Mouse (Mus musculus): ENCODE measurements around the gene Bdkrb2. TPM values are rescaled to one million over a fixed set of nuclear protein-coding genes. Genes with fewer than 3 reads are reported as not detected.

Gene Bdkrb2
- 0.52 TPM in 1 of 2 replicates, not detected in the other for polyA plus RNA-seq (2011; ENCODE audit: insufficient read depth, insufficient read length, low replicate concordance, missing spikeins)

- WGBS, result 12% methylated on average over 25 of the region's 25 CpGs
- Histone ChIP-seq H3K4me3 (replicated peaks; ENCODE audit: control insufficient read depth, low read depth, low read length) (no peak within 1 kb of the TSS), H3K27ac (ENCODE audit: control insufficient read depth, insufficient read depth, low read depth, low read length, poor library complexity) (no peak within 1 kb of the TSS), H3K4me1 (ENCODE audit: control insufficient read depth, insufficient read depth, low read length) (no peaks in the 10 kb centered on the region)
- TF ChIP-seq CTCF (IDR thresholded peaks at IDR 0.05; ENCODE audit: control insufficient read depth, insufficient read depth, low read length) (no peak), POLR2A (IDR thresholded peaks at IDR 0.05; ENCODE audit: borderline replicate concordance, control insufficient read depth, low read depth, low read length) (no peak)
These were observed at the start of gene Bdkrb2 for GRCm38 (mm10) chr12:105562936-105563680. Gene Bdkrb2, plus strand, starts transcription at chr12:105563226.

- H3K27ac ChIP-seq (ENCODE audit: control insufficient read depth, insufficient read depth, low read depth, low read length, poor library complexity), result no peak overlapping the region
- 77% methylated on average over 10 of the region's 10 CpGs for WGBS
- TF ChIP-seq POLR2A (IDR thresholded peaks at IDR 0.05; ENCODE audit: borderline replicate concordance, control insufficient read depth, low read depth, low read length) (no peak), CTCF (IDR thresholded peaks at IDR 0.05; ENCODE audit: control insufficient read depth, insufficient read depth, low read length) (no peak)
- no peaks in the 10 kb centered on the region; the same call in 1 of the 2 replicates for H3K4me1 ChIP-seq (ENCODE audit: control insufficient read depth, insufficient read depth, low read length)
- H3K4me3 ChIP-seq (replicated peaks; ENCODE audit: control insufficient read depth, low read depth, low read length), result no peak overlapping the region
These were observed 48.9 kb upstream of the Bdkrb2 start for GRCm38 (mm10) chr12:105514111-105514510.

GRCm38 (mm10) chr12:105517026-105517675, 45.9 kb upstream of the Bdkrb2 start:
- H3K27ac ChIP-seq (ENCODE audit: control insufficient read depth, insufficient read depth, low read depth, low read length, poor library complexity), result no peak overlapping the region
- no peak overlapping the region for H3K4me3 ChIP-seq (replicated peaks; ENCODE audit: control insufficient read depth, low read depth, low read length)
- no peaks in the 10 kb centered on the region; the same call in 1 of the 2 replicates for H3K4me1 ChIP-seq (ENCODE audit: control insufficient read depth, insufficient read depth, low read length)
- TF ChIP-seq POLR2A (IDR thresholded peaks at IDR 0.05; ENCODE audit: borderline replicate concordance, control insufficient read depth, low read depth, low read length) (no peak), CTCF (IDR thresholded peaks at IDR 0.05; ENCODE audit: control insufficient read depth, insufficient read depth, low read length) (no peak)
- WGBS, result 83% methylated on average over 21 of the region's 21 CpGs

- H3K4me3 ChIP-seq (replicated peaks; ENCODE audit: control insufficient read depth, low read depth, low read length), result no peak overlapping the region
- H3K27ac ChIP-seq (ENCODE audit: control insufficient read depth, insufficient read depth, low read depth, low read length, poor library complexity), result no peak overlapping the region
- TF ChIP-seq POLR2A (IDR thresholded peaks at IDR 0.05; ENCODE audit: borderline replicate concordance, control insufficient read depth, low read depth, low read length) (no peak), CTCF (IDR thresholded peaks at IDR 0.05; ENCODE audit: control insufficient read depth, insufficient read depth, low read length) (no peak)
- 47% methylated on average over 2 of the region's 2 CpGs for WGBS
- H3K4me1 ChIP-seq (ENCODE audit: control insufficient read depth, insufficient read depth, low read length), result no peaks in the 10 kb centered on the region
These were observed 43.2 kb upstream of the Bdkrb2 start for GRCm38 (mm10) chr12:105519851-105520250.

GRCm38 (mm10) chr12:105521170-105521762, 41.8 kb upstream of the Bdkrb2 start:
- Histone ChIP-seq H3K27ac (ENCODE audit: control insufficient read depth, insufficient read depth, low read depth, low read length, poor library complexity) (no peak overlapping the region), H3K4me1 (ENCODE audit: control insufficient read depth, insufficient read depth, low read length) (no peaks in the 10 kb centered on the region), H3K4me3 (replicated peaks; ENCODE audit: control insufficient read depth, low read depth, low read length) (no peak overlapping the region)
- no peak for TF ChIP-seq CTCF (IDR thresholded peaks at IDR 0.05; ENCODE audit: control insufficient read depth, insufficient read depth, low read length)
- no peak for TF ChIP-seq POLR2A (IDR thresholded peaks at IDR 0.05; ENCODE audit: borderline replicate concordance, control insufficient read depth, low read depth, low read length)
- 82% methylated on average over 15 of the region's 15 CpGs for WGBS

- TF ChIP-seq POLR2A (IDR thresholded peaks at IDR 0.05; ENCODE audit: borderline replicate concordance, control insufficient read depth, low read depth, low read length) (no peak), CTCF (IDR thresholded peaks at IDR 0.05; ENCODE audit: control insufficient read depth, insufficient read depth, low read length) (no peak)
- 41% methylated on average over 2 of the region's 2 CpGs for WGBS
- H3K4me1 ChIP-seq (ENCODE audit: control insufficient read depth, insufficient read depth, low read length), result no peaks in the 10 kb centered on the region
- no peak overlapping the region for H3K27ac ChIP-seq (ENCODE audit: control insufficient read depth, insufficient read depth, low read depth, low read length, poor library complexity)
- H3K4me3 ChIP-seq (replicated peaks; ENCODE audit: control insufficient read depth, low read depth, low read length), result no peak overlapping the region
These were observed 39.3 kb upstream of the Bdkrb2 start for GRCm38 (mm10) chr12:105523737-105524136.

- Histone ChIP-seq H3K4me3 (replicated peaks; ENCODE audit: control insufficient read depth, low read depth, low read length) (no peak overlapping the region), H3K27ac (ENCODE audit: control insufficient read depth, insufficient read depth, low read depth, low read length, poor library complexity) (no peak overlapping the region), H3K4me1 (ENCODE audit: control insufficient read depth, insufficient read depth, low read length) (peaks cover 3% of the 10 kb centered on the region)
- WGBS, result 70% methylated on average over 3 of the region's 3 CpGs
- no peak for TF ChIP-seq POLR2A (IDR thresholded peaks at IDR 0.05; ENCODE audit: borderline replicate concordance, control insufficient read depth, low read depth, low read length)
- no peak for TF ChIP-seq CTCF (IDR thresholded peaks at IDR 0.05; ENCODE audit: control insufficient read depth, insufficient read depth, low read length)
These were observed 36.8 kb upstream of the Bdkrb2 start for GRCm38 (mm10) chr12:105526186-105526585.

- TF ChIP-seq CTCF (IDR thresholded peaks at IDR 0.05; ENCODE audit: control insufficient read depth, insufficient read depth, low read length) (no peak), POLR2A (IDR thresholded peaks at IDR 0.05; ENCODE audit: borderline replicate concordance, control insufficient read depth, low read depth, low read length) (no peak)
- Histone ChIP-seq H3K4me1 (ENCODE audit: control insufficient read depth, insufficient read depth, low read length) (peaks cover 3% of the 10 kb centered on the region), H3K4me3 (replicated peaks; ENCODE audit: control insufficient read depth, low read depth, low read length) (no peak overlapping the region), H3K27ac (ENCODE audit: control insufficient read depth, insufficient read depth, low read depth, low read length, poor library complexity) (no peak overlapping the region)
- WGBS, result 63% methylated on average over 5 of the region's 5 CpGs
These were observed 36.2 kb upstream of the Bdkrb2 start for GRCm38 (mm10) chr12:105526829-105527228.

All from bone marrow, adult 2 months (tissue).